Mouse (Mus musculus) retina, postnatal 7 days (tissue): ENCODE data around the gene Tanc2.

Experiments
- DNase-seq: peaks from one replicate; pipeline ENCODE4 v3.0.0-alpha.2; 2012; ENCODE audit warnings: low read depth, low spot score

Gene Tanc2

GRCm38 (mm10) chr11:105952911-105953386 lies 363.2 kb downstream of the Tanc2 start, which contains the start of gene Cyb561:
Gene Cyb561, minus strand, starts transcription at chr11:105953336.
- no peak for DNase-seq

GRCm38 (mm10) chr11:105953402-105953801 lies 363.6 kb downstream of the Tanc2 start:
- no peak for DNase-seq

GRCm38 (mm10) chr11:105955815-105956430 lies 366.1 kb downstream of the Tanc2 start:
- no peak for DNase-seq

GRCm38 (mm10) chr11:105957501-105957900 lies 367.7 kb downstream of the Tanc2 start:
- DNase-seq, result no peak

DNA sequence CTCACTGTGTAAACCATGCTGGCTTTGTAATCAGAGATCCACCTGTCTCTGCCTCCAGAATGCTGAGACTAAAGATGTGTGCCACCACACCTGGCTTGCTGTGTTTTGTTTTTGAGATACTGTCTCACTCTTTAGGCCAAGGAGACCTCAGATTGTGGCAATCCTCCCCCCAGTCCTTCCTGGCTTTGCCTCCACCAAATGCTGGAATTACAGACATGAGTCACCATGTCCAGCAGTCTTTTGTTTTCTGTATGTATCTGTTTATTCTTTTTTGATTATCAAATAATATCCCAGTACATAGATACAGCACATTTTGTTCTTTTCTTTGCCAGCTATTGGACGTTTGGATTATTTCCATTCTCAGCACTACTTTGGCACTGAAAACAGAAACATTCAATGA lies 368.8 kb downstream of the Tanc2 start:
- no peak for DNase-seq

GRCm38 (mm10) chr11:105959355-105959754 lies 369.6 kb downstream of the Tanc2 start:
- no peak for DNase-seq

DNA sequence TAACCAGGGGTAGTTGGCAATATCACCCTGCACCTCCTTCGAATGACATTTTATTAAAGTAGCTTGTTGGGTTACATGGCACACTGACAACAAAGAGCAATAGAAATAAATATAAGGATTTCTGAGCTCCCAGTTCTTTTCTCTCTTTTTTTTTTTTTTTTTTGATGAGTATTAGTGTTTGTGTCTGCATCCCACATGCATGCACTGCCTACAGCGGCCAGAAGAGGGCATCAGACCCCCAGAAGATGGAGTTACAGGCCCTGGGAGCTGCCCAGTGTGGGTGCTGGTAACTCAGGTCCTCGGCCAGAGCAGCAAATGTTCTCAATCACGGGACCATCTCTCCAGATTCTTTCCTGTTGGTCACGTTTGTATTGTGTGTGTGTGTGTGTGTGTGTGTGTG lies 374.9 kb downstream of the Tanc2 start:
- no peak for DNase-seq

- no peak for DNase-seq
These were observed 376.5 kb downstream of the Tanc2 start for GRCm38 (mm10) chr11:105966288-105966687.

DNA sequence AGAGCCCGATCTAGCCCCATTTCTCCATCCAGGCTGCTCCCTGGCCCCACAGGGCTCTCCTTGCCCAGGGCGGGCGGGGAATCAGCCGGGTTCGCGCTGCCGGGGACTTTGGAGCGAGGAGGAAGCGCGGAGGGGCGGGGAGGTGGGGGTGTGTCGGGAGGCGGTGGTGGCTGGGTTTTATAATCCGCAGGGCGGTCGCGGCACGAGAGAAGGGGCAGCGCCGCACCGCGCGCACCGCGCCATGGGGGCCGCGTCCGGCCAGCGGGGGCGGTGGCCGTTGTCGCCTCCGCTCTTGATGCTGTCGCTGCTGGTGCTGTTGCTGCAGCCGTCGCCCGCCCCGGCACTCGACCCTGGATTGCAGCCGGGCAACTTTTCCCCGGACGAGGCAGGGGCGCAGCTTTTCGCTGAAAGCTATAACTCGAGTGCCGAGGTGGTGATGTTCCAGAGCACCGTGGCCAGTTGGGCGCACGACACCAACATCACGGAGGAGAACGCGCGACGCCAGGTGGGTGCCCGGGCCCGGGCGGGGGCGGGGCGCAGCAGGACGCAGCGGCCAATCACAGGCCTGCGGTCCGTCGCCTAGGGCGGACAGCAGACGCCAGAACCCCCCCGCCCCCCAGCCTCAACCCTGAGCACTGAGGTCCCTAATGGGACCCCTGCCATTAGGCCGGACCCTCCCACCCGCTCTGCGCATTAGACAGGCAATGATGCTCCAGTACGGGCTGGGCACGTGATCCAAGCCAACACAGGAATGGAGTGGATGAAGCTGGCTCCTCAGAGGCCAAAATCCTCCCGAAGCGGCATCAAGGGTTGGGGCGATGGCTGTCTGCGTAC lies 378.2 kb downstream of the Tanc2 start, which contains the start of gene Ace:
Gene Ace (plus strand): TSS at position 205 of the 834 bp plus-strand sequence.
- DNase-seq, result no peak

GRCm38 (mm10) chr11:105968948-105969347 lies 379.2 kb downstream of the Tanc2 start:
- DNase-seq, result no peak

GRCm38 (mm10) chr11:105969516-105969915 lies 379.7 kb downstream of the Tanc2 start:
- no peak for DNase-seq

GRCm38 (mm10) chr11:105974593-105974992 lies 384.8 kb downstream of the Tanc2 start:
- DNase-seq, result no peak

GRCm38 (mm10) chr11:105975050-105975449 lies 385.3 kb downstream of the Tanc2 start:
- DNase-seq, result no peak

DNA sequence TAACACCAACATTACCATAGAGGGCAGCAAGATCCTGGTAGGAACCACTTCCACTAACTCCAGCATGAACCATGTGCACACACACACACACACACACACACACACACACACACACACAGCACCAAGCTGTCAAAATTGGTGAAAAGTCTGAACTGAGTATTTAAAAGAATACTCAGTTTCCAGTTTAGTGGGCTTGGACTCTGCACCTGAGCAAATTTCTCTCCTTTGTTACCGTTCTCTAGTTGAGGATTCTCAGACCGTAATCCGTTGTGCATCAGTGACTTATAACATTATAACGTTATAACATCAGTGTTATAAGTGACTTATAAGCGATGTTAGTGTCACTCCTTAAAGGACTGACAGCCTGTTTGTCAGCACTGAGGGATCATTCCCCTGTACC lies 385.9 kb downstream of the Tanc2 start:
- no peak for DNase-seq

DNA sequence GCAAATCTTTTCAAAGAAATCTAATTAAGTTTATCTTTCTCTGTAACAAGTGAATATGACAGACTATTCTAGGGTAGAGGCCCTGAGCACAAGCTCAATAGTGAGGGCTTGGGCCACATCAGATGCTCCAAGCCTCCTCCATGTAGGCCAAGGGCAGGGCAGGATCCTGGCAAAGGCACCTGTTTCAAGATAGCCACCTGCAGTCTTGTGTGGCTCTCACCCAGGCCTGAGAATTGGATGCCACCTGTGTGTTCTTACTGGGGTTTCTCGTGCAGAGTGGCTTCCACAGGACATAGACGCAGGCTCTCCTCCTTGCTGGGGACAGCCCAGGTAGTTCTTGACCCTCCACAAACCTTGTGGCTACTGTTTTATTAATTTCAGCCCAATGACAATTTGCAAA lies 388.4 kb downstream of the Tanc2 start:
- no peak for DNase-seq

DNA sequence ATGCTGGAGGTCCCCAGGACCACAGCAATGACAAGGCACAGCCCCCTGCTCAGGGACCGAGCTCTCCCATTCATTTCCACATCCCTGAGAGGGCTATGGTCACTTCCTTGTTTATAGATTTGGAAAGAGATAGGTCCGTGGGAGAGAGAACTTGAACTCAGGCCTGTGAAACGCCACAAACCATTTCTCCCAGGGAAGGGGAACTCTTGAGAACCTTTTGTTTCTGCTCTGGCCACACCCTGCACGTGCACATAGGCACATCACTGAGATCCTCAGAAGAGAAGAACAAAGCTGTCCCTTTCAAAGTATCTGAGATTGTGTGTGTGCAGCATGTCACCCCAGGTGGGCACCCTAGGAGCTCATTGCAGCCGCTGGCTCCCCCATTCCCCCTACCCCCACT lies 388.8 kb downstream of the Tanc2 start:
- no peak for DNase-seq
